In genomic region chr4:139208236-139209129, GRCm38 (mm10) we compare ENCODE assay signal across 8 mouse cellular contexts. TPM values are rescaled to one million over a fixed set of nuclear protein-coding genes. Genes with fewer than 3 reads are reported as not detected.
DNase-seq lines count a peak whose midpoint lies in the region; ATAC-seq lines count a peak whose summit lies in the region.

No protein-coding gene starts in this region.

- no peak overlapping the region for H3K9ac ChIP-seq in kidney, embryonic 15.5 days
- H3K9ac ChIP-seq in neural tube, embryonic 14.5 days (replicated peaks; ENCODE audit: low read depth, low read length): no peak overlapping the region

- no peaks in the 10 kb centered on the region for H3K9me3 ChIP-seq in kidney, embryonic 15.5 days (replicated peaks)
- no peaks in the 10 kb centered on the region for H3K9me3 ChIP-seq in neural tube, embryonic 14.5 days (ENCODE audit: control insufficient read depth, low read length)

- no peak overlapping the region for H3K4me3 ChIP-seq in kidney, embryonic 15.5 days (replicated peaks)
- no peak overlapping the region for H3K4me3 ChIP-seq in neural tube, embryonic 14.5 days (ENCODE audit: low read depth, low read length)

- ATAC-seq in kidney, embryonic 15.5 days (replicated peaks; ENCODE audit: low FRiP score): no peak
- ATAC-seq in neural tube, embryonic 14.5 days (ENCODE audit: low read depth): no peak

- no peak overlapping the region for H3K4me2 ChIP-seq in kidney, embryonic 15.5 days
- no peak overlapping the region for H3K4me2 ChIP-seq in neural tube, embryonic 14.5 days (ENCODE audit: low read depth, low read length)

- WGBS in kidney, embryonic 15.5 days: 35% methylated on average over 9 of the region's 9 CpGs
- WGBS in neural tube, embryonic 14.5 days: 67% methylated on average over 9 of the region's 9 CpGs

- H3K36me3 ChIP-seq in kidney, embryonic 15.5 days: peaks cover 26% of the 10 kb centered on the region
- no peaks in the 10 kb centered on the region for H3K36me3 ChIP-seq in neural tube, embryonic 14.5 days (ENCODE audit: control insufficient read depth, insufficient read depth, low read length)

- H3K4me1 ChIP-seq in kidney, embryonic 15.5 days: peaks cover 78% of the 10 kb centered on the region
- H3K4me1 ChIP-seq in neural tube, embryonic 14.5 days (ENCODE audit: control insufficient read depth, insufficient read depth, low read length): peaks cover 17% of the 10 kb centered on the region

- peak overlapping the region; percentile 71 for H3K27ac ChIP-seq in kidney, embryonic 15.5 days
- H3K27ac ChIP-seq in neural tube, embryonic 14.5 days (ENCODE audit: low read depth, low read length): peak overlapping the region; percentile 16

- no peaks in the 10 kb centered on the region for H3K27me3 ChIP-seq in kidney, embryonic 15.5 days
- H3K27me3 ChIP-seq in neural tube, embryonic 14.5 days (ENCODE audit: control insufficient read depth, insufficient read depth, low read length): no peaks in the 10 kb centered on the region

- DNase-seq in kidney, adult 11 months: no peak
- peak; percentile 58 for DNase-seq in NIH3T3 (ENCODE audit: low read depth)
- peak; percentile 66 for DNase-seq in induced T-regulatory cell, adult 2 months (ENCODE audit: low read depth)
- no peak for DNase-seq in ovary, postnatal 36 days (ENCODE audit: low spot score)
- no peak for DNase-seq in right cerebral cortex, postnatal 36 days (ENCODE audit: low spot score in 2 of 2)
- DNase-seq in retina, embryonic 14.5 days (ENCODE audit: low spot score): no peak

RNA-seq across cellular contexts. Expression of gene Capzb, which starts 15.8 kb away (rescaled TPM):
- polyA plus RNA-seq in kidney, embryonic 15.5 days (2015; fragmentation: Nextera tagmentation; extraction: Ambion mirVana): 392 and 395 TPM in 2 replicates
- 218 and 249 TPM in 2 replicates for polyA plus RNA-seq in neural tube, embryonic 14.5 days (2014; fragmentation: Nextera tagmentation; extraction: Ambion mirVana)

Comparison
In these comparisons a context has a peak if more than half of its experiments do, and no peak if none do; other contexts are left out.
1. DNase-seq: peak in NIH3T3 (single experiment) and induced T-regulatory cell, adult 2 months (single experiment); none in kidney, adult 11 months (single experiment), ovary, postnatal 36 days (single experiment), right cerebral cortex, postnatal 36 days (0 of 2) and retina, embryonic 14.5 days (single experiment).